Mouse (Mus musculus) testis, postnatal 14 days (tissue): ENCODE data around the gene Akirin2.
"Not testable (repeated sequence)": the region's sequence is repeated elsewhere in the genome, so short reads cannot be mapped to it uniquely, and the experiment has no call there.

Experiments
- DNase-seq: peaks from one replicate; pipeline ENCODE4 v3.0.0; 2021; ENCODE audit warnings: low spot score

Akirin2 gene

GRCm38 (mm10) chr4:34550748-34551097 lies at the start of gene Akirin2:
Akirin2 (plus strand) TSS chr4:34550937.
- DNase-seq = no peak

DNA sequence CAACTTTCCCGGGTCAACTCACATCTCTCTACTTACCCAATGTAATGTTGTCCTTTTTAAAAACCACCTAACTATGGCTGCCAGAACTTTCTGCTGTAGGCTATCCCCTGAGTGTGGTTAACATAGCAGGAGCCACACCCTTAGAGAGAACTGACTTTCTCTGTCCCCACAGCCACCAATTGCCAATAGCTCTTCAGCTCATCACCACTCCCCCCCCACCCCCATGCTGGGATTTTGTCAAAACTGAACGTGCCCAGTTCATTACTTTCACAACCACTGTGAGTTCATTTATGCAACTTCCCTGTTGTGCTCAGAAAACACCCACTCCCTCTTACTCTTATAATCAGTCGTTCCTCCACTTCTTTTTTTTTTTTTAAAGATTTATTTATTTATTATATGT lies 40.4 kb upstream of the Akirin2 start:
- DNase-seq = no peak

GRCm38 (mm10) chr4:34522846-34523245 lies 27.9 kb upstream of the Akirin2 start:
- DNase-seq = no peak

- no peak for DNase-seq
Measured at GRCm38 (mm10) chr4:34523586-34523985, 27.2 kb upstream of the Akirin2 start.

DNA sequence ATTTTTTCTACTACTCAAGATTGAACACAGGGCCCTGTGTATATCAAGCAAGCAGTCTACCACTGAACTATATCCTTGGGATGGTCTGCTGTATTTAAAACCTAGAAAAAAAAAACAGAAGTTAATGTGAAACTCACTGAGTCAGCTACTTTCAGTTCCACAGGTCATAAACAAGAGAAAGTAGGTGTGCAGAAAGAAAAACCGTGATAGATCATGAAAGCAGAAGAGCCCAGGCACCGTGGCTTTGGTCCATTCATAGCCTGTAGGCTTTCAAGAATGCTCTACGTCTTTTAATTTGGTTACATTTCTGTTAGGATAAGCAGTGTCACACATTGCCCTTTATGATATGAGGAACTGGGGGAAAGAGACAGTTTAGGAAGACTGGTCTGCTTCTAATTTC lies 24.0 kb upstream of the Akirin2 start:
- DNase-seq = no peak

DNA sequence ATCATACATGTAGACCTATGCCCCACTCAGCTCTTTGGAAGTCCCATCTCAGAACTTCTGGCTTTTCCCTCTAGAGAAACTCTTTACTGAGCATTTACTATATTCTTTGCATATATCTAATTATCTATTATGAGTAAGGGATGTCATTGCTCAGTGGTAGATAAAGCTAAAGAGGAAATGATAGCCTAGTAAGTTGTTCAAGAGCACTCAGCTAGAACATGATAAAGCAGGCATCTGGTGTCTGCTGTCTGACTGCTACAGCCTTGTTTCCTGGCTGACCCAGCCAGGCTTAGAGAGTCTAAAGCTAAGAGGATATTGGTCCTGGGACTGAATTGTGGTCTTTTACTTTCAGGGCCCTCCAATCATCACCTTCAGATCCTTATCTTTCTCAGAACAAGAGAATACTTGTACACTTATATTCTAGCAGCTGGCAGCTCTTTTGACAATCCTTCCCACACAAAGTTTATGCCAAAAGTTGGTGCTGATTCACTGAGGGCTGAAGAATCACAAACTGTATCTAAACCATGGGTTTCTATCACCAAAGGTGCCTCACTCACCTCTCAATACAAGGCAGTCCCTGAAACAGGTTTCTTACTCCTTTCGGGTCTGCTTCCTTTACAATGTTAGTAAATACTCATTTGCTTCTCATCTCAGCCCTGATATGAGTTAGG lies 22.2 kb upstream of the Akirin2 start:
- DNase-seq = no peak

GRCm38 (mm10) chr4:34529379-34529778 lies 21.4 kb upstream of the Akirin2 start:
- no peak for DNase-seq

GRCm38 (mm10) chr4:34529941-34530340 lies 20.8 kb upstream of the Akirin2 start:
- no peak for DNase-seq

DNA sequence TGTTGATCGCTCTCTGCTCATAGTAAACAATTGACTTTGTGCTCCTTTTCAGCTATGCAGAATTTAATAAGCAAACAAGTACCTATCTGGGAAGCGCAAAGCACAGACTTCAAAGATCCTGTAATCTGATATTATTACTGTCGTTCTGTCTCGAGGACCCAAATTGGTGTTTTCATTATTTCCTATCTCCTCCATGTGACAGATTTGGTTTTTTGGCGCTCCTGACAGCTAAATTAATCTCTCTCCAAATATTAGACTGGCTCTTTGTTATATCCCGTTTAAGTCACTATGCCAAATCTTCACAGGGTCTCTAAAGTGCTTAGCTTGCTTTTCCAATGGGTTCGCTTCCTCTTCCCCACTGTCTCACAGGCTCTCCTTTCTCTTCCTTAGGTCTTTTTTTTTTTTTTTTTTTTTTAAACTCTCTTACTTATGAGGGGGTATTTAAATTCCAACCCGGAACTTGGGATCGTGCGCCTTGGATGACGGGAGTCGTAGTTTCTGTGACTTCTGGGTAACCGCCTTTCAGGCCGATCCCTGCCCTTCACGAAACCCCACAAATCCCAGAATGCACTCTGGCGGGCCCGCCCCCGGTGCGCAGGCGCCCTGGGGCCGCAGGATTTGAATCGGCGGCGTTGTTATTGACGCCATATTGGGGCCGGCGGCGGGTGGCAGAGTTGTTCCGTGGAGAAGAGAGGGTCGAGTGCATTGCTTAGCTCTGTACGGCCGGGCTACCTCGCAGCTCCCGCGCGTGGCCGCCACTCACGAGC lies 573 bp upstream of the Akirin2 start:
- peak; percentile 97 for DNase-seq

DNA sequence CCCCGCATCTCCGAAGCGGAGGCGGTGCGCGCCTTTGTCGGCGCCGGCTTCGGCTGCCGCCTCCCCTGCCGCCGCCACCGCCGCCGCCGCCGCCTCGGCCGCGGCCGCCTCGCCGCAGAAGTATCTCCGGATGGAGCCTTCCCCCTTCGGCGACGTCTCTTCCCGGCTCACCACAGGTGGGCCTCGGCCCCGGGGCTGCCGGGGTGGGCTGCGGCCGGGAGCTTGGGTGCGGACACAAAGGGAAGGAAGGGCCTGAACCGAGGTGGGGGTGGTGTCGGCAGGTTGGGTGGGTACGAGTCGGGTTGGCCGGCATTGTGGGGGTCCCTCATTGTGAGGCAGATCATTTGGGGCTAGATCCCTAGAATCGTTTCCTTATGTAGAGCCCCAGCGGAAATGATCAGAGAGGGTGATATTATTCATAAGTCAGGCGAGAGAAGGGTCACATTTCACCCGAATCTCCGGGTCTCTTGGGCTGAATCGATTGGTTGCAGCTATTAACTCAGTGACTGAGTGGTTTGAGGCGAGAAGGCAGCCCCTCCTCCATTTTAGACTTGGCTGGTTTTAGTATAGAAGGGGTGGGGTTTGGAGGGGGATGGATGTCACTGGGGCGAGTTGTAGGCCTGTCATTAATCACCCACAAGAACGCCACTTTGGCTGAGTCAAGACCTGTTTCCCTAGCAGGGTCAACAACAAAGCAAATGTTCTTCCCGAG lies 517 bp downstream of the Akirin2 start:
- peak; percentile 67 for DNase-seq

GRCm38 (mm10) chr4:34551966-34552365 lies 1.2 kb downstream of the Akirin2 start:
- no peak for DNase-seq

DNA sequence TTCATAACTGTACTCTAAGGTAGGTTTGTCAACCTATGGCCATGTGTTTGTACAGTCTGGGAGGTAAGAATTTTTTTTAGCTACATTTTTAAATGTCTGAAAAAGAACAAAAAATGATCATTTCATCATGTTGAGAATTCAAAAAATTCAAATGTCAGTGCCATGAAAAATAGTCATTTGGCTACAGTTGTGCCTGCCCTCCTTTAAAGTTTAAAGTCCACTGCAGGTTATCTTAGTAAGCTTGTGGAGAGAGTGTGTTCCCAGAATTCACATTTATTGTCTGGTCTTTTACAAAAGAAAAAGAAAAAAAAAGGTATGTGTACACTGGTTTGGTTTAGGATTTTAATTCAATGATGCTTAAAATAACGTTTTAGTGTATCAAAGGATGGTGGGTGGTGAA lies 3.9 kb downstream of the Akirin2 start:
- no peak for DNase-seq

DNA sequence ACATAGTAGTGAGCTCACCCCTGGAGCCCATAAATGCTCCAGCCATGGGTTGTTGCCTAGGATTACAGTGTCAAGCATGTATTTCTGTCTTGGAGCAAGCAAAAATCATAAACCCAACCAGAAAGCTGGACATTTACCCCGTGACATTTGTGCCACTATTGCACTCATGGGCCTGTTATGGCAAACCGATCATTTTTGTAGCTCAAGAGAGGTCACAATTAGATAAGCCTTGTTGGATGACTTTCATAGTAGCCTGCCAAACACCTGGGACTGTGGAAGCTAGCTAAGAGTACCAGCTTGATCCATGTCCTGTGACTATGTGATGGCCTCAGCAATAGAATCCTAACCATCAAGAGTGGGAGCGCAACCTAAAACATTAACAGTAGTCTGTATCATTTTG lies 4.9 kb downstream of the Akirin2 start:
- no peak for DNase-seq

DNA sequence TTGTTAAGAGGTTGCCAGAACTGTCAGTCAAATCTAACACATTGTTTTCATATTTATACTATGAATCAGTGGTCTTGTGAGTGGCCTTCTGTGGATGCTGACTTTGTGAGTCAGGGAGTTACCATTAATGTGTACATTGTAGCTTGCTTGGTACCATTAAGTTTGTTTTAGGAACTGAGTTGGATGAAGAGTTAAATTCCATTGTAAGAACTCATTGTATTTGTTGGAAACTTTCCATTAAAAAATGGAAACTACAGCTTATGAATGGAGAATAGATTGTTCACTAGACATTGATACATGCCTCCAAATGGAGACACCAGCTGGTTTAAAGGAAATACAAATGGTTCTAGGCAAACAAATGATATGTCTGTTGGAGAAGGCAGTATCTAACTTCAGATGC lies 5.4 kb downstream of the Akirin2 start:
- DNase-seq = no peak

DNA sequence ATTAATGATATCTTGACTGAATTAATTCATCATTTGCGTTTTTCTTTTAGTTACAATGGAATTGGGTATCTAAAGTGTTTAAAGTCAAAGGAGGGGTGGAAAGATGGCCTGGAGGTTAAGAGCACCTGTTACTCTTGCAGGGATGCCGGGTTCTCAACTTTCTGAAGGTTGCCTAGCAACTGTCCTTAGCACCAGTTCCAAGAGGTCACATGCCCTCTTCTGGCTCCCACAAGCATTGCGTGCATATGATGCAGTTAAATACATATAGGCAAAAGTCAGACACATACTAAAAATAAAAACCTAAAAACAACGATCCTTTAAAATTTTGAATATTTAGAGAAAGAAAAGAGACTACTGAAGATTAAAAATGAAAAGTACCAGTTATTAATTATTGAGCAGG lies 10.2 kb downstream of the Akirin2 start:
- no peak for DNase-seq

GRCm38 (mm10) chr4:34566226-34566625 lies 15.5 kb downstream of the Akirin2 start:
- no peak for DNase-seq

- no peak for DNase-seq
Measured at GRCm38 (mm10) chr4:34572876-34573275, 22.1 kb downstream of the Akirin2 start.

- no peak for DNase-seq
Measured at GRCm38 (mm10) chr4:34577028-34577427, 26.3 kb downstream of the Akirin2 start.

GRCm38 (mm10) chr4:34579215-34579614 lies 28.5 kb downstream of the Akirin2 start:
- DNase-seq = no peak

DNA sequence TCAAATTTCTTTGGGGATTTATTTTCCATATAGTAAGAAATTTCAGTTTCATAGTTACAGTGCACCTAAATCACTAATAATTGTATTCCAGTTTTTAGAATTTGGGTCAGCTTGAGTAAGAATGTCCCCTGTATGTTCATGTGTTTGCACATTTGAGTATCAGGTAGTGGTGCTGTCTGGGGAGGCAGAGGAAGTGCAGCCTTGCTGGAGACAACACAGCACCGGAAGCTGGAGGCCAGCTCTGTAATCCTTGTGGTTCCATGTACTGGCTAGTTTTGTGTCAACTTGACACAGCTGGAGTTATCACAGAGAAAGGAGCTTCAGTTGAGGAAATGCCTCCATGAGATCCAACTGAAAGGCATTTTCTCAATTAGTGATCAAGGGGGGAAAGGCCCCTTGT lies 30.8 kb downstream of the Akirin2 start:
- not testable (repeated sequence) for DNase-seq

DNA sequence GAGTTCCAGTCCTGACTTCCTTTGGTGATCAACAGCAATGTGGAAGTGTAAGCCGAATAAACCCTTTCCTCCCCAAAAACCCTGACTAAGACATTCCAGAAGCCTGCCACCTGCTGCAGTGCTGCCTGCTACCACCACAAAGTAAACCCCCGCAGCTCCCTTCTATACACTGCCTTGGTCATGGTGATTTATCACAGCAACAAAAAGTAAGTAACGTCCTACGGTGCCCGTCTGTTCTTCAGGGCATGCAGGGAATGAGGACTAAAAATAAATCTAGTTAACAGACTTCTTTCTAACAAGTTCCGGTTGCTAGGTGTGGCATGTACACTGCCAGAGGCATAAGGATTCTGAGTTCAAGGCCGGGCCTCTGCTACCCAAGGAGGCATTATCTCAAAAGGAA lies 31.3 kb downstream of the Akirin2 start:
- DNase-seq = no peak

GRCm38 (mm10) chr4:34582476-34582875 lies 31.7 kb downstream of the Akirin2 start:
- no peak for DNase-seq

DNA sequence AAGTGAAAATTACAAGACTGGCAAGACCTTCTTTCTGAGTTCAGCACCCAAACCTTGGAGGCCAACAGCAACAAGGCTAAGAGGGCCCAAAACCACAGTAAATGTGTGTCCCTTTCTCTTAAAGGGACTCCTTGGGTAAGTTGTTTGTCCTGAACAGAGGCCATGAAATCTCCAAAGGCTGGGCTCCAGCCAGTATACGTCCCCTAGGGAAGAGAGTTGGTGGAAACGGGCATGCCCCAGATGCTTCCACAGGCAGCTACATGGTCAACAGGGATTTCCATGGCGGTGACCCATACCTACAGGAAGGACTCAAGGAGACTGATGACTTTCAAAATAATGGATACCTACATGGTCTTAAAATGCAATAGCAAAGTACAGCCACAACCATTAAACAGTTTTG lies 32.7 kb downstream of the Akirin2 start:
- no peak for DNase-seq
